Mouse (Mus musculus) heart, postnatal 25 days (tissue): ENCODE data around the gene Dab2ip. TPM values are rescaled to one million over a fixed set of nuclear protein-coding genes. Genes with fewer than 3 reads are reported as not detected.

Source experiments
- DNase-seq: peaks from one replicate; pipeline ENCODE4 v3.0.0; 2022; ENCODE audit warnings: low spot score
- intact Hi-C: fragments of 180-260 bp; cut with DNase I; formaldehyde crosslinking; loops from one replicate; pipeline ENCODE4 v1.15.1; 2025
- total RNA-seq, 2 experiments: library from RNA; stranded (reverse); gene quantifications; 2 replicates each; pipeline ENCODE4 v1.2.3; 2021

Gene Dab2ip
- total RNA-seq, 2 experiments from 2014 or later, result 46.0 to 52.1 TPM

GRCm38 (mm10) chr2:35761458-35761857 is 203.4 kb downstream of the Dab2ip start:
- intact Hi-C loops, result no loop called here
- no peak for DNase-seq

- no peak for DNase-seq
- intact Hi-C loops, result no loop called here
Measured at GRCm38 (mm10) chr2:35763818-35764217, 205.8 kb downstream of the Dab2ip start.

GRCm38 (mm10) chr2:35764328-35764727 is 206.3 kb downstream of the Dab2ip start:
- intact Hi-C loops, result no loop called here
- no peak for DNase-seq

- no peak for DNase-seq
- intact Hi-C loops, result no loop called here
Measured at GRCm38 (mm10) chr2:35767834-35768537, 209.9 kb downstream of the Dab2ip start.

- DNase-seq, result no peak
- intact Hi-C loops, result no loop called here
Measured at GRCm38 (mm10) chr2:35768538-35769238, 210.6 kb downstream of the Dab2ip start.

GRCm38 (mm10) chr2:35769398-35769797 is 211.3 kb downstream of the Dab2ip start:
- intact Hi-C loops, result no loop called here

GRCm38 (mm10) chr2:35770541-35770940 is 212.5 kb downstream of the Dab2ip start:
- intact Hi-C loops, result no loop called here
- no peak for DNase-seq

More at GRCm38 (mm10) chr2:35769398-35769797, 211.3 kb downstream of the Dab2ip start:
- no peak for DNase-seq

GRCm38 (mm10) chr2:35775651-35776055 is 217.6 kb downstream of the Dab2ip start:
- no peak for DNase-seq
- intact Hi-C loops, result no loop called here

- intact Hi-C loops, result no loop called here
- no peak for DNase-seq
Measured at GRCm38 (mm10) chr2:35776935-35777334, 218.9 kb downstream of the Dab2ip start.

- no peak for DNase-seq
- intact Hi-C loops, result no loop called here
Measured at GRCm38 (mm10) chr2:35779266-35779665, 221.2 kb downstream of the Dab2ip start.

Other genes with a start within 250 kb of the Dab2ip start
- gene Stom, start 221.3 kb upstream of the Dab2ip start, total RNA-seq, result 10 to 100 TPM; 64.4 to 68.1 TPM
- gene 4930568D16Rik, start 190.5 kb upstream of the Dab2ip start, total RNA-seq, result not detected
- not detected for gene 4930402F06Rik, start 161.1 kb upstream of the Dab2ip start, total RNA-seq
- gene Ggta1, start 95.0 kb upstream of the Dab2ip start, total RNA-seq, result 10 to 100 TPM; 20.4 to 23.7 TPM